Mouse (Mus musculus): ENCODE data around the gene Srd5a1. TPM values are rescaled to one million over a fixed set of nuclear protein-coding genes. Genes with fewer than 3 reads are reported as not detected.

Gene Srd5a1
- not detected for total RNA-seq (2023)

GRCm38 (mm10) chr13:69611398-69612174, at the start of gene Srd5a1:
Gene Srd5a1, minus strand, starts transcription at chr13:69611442.

DNA sequence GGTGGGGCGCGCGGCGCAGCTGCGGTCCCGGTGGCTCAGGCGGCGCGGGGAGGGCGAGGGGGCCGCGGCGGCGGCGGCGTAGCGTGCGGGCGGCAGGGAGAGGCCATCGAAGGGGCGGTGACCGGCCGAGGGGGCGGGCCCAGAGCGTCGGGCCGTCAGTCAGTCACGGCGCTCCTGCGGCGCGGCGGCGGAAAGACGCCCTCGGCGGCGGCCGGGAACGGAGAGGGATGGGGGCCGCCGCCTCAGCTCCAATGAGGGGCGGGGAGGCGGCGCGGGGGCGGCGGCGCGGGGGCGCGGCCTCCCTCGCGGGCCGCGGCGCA, 76.9 kb downstream of the Srd5a1 start, which contains the start of gene Tent4a:
TSS of gene Tent4a (minus strand) at position 284 of the 320 bp plus-strand sequence.

GRCm38 (mm10) chr13:69533405-69534333, 77.6 kb downstream of the Srd5a1 start, which contains the start of gene Nsun2:
Gene Nsun2, plus strand, starts transcription at chr13:69533746.

Other genes with a start within 250 kb of the Srd5a1 start
- 111 TPM for gene Nsun2, start 77.7 kb downstream of the Srd5a1 start, total RNA-seq (2023)
- 20.5 TPM for gene Tent4a, start 76.8 kb downstream of the Srd5a1 start, total RNA-seq (2023)
- not detected for gene Ube2ql1, start 128.4 kb upstream of the Srd5a1 start, total RNA-seq (2023)
- 98.3 TPM for gene Med10, start 191.0 kb upstream of the Srd5a1 start, total RNA-seq (2023)